Mouse (Mus musculus): ENCODE data around the gene Orc5.
"Not testable (repeated sequence)": the region's sequence is repeated elsewhere in the genome, so short reads cannot be mapped to it uniquely, and the experiment has no call there.

Gene Orc5

DNA sequence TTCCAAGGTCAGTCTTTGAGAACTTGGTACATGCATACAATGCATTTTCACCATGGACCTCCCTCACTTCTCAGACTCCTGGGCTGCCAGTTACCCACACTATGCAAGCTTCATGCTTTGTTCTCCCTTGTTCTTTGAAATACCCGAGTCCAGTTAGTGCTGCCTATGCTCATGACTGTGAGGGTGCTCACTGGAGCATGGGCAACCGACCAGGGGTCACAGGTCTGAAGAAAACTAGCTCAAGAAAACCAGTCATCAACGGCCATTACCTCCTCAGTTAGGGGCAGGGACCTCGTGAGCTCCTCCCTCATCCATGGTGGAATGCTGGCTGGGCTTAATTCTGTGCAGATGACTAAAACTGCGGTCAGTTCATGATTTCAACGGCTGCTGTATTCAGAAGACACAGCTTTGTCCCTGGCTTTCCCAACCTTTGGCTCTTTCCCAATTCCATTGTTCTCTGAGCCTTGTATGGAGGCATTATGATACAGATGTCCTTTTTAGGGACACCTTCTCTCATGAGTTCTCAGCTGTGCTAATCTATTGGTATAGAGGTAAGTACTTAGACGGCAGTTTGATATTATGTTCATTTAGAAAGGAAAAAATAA, 11.1 kb downstream of the Orc5 start:
- no peak for DNase-seq (ENCODE audit: extremely low read depth, low read depth, low spot score)

GRCm38 (mm10) chr5:22536695-22537094, 13.5 kb downstream of the Orc5 start:
- DNase-seq (ENCODE audit: extremely low read depth, low read depth, low spot score), result no peak

- DNase-seq (ENCODE audit: extremely low read depth, low read depth, low spot score), result no peak
These were observed 17.7 kb downstream of the Orc5 start for GRCm38 (mm10) chr5:22532571-22532970.

DNA sequence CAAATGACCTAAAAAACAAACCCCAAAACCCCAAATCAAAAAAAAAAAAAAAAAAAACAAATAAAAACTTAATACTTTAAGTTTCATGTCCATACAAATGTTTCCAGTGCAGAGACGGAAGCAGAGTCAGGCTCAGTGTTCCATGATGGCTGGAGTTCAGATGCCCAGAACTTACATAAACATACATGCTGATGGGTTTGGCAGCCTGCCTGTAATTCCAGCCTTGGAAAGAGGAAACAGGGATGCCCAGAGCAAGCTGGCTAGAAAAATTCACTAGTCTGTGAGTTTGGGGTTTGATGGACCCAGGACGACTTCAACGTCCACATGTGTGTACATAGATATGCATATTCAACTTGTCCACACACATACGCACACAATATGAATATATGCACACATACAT, 27.6 kb downstream of the Orc5 start:
- DNase-seq (ENCODE audit: extremely low read depth, low read depth, low spot score), result no peak

- no peak for DNase-seq (ENCODE audit: extremely low read depth, low read depth, low spot score)
These were observed 30.5 kb downstream of the Orc5 start for GRCm38 (mm10) chr5:22519708-22520107.

DNA sequence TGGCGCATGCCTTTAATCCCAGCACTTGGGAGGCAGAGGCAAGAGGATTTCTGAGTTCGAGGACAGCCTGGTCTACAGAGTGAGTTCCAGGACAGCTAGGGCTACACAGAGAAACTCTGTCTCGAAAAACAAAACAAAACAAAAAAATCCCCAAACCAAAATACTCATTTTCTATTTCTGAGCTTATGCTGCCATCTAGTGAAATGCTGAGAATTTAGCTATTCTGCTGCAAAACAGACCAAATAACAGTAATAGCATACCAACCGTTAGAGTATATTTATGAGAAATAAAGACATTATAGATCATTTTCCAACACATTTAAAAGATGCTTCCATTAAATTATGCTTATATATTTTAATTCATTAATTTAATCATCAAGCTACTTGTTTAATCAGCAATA, 34.5 kb downstream of the Orc5 start:
- not testable (repeated sequence) for DNase-seq (ENCODE audit: extremely low read depth, low read depth, low spot score)

DNA sequence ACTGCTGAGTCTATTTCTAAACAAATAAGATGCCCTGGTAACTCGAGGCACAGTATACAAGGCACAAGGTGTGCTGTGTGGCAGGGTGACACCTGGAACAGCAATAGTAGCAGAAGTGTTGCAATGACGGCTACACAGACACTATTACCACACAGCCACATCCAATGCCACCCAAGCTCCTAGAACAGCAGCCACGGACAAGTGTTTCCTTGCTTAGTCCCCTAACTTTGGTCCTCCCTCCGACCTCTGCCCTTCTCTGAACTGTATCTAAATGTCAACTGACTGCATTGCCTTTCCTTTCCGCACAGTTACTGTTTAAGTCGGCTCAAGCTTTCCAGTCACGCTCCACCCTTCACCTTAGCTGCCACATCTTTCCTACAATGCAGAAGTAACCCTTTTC, 36.0 kb downstream of the Orc5 start:
- DNase-seq (ENCODE audit: extremely low read depth, low read depth, low spot score), result not testable (repeated sequence)

- not testable (repeated sequence) for DNase-seq (ENCODE audit: extremely low read depth, low read depth, low spot score)
These were observed 37.6 kb downstream of the Orc5 start for GRCm38 (mm10) chr5:22512579-22512978.

DNA sequence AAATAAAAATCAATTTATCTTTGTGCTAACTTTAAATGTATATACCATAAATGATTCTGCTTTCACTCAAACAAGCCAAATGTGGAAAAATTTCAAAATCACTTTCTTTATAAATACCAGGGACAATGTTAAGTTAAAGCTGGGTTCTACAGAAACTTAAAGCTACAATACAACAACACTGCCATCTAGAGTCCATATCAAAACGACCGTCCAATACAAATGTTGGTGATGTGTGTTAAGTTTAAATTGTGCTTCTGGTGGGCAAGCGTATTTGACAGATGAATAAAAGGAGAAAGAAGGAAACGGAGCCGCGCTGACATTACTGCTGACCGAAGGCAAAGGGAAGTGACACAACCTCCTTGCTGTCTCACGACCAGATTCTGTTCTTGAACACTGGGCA, 38.4 kb downstream of the Orc5 start:
- no peak for DNase-seq (ENCODE audit: extremely low read depth, low read depth, low spot score)

DNA sequence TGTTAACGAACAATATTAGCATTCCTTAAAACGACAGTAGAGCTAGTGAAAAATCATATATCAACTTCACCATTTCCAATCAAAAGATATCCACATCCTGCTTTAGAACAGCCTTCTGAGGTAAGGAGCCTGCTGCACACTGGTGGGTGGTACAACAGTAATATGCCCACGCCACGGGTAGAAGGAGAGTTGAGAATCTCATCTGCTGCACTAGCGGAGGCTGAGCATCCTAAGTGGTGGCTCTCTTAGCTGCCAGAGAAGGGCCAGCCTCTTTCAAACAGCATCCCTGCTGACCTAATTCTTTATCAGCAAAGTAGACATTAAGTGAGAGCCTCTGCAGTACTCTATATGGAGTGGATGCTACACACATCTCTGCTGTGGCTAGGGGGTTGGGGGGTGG, 41.7 kb downstream of the Orc5 start:
- no peak for DNase-seq (ENCODE audit: extremely low read depth, low read depth, low spot score)

DNA sequence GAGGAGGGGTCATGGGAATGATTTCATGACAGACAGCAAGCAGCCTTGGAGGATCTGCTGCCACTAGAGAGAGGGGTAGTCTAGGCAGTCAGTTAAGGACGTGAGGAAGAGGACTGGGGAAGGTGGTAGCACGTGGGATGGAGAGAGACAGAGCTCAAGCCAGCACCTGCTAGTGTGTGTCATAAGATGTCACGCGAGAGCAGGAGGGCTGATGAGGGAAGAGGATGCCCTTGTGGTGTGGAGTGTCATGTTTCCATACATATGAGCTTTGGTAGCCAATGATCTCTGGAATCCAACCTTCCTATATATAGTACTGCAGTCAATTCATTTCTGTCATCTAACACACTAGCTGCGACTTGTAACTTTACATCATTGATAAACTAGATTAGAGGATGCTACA, 50.8 kb downstream of the Orc5 start:
- DNase-seq (ENCODE audit: extremely low read depth, low read depth, low spot score), result no peak

GRCm38 (mm10) chr5:22491088-22491487, 59.1 kb downstream of the Orc5 start:
- no peak for DNase-seq (ENCODE audit: extremely low read depth, low read depth, low spot score)

DNA sequence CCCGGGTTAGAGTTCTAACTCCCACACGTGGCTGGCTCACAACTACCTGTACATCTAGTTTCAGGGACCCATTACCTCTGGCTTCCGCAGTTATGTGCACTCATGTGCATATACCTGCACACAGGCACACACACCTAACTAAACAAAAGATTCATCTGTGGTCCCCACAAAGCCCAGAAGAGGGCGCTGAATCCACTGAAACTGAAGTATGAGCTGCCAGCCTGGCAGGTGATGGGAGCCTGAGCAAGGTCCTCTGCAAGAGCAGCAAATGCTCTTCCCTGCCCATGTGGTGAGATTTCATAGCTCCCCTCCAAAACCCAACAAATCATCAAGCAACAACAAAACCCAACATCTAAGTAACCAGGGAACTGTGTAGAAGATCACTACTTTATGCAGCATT, 61.1 kb downstream of the Orc5 start:
- no peak for DNase-seq (ENCODE audit: extremely low read depth, low read depth, low spot score)

GRCm38 (mm10) chr5:22486601-22487206, 63.5 kb downstream of the Orc5 start:
- peak; percentile 28 for DNase-seq (ENCODE audit: extremely low read depth, low read depth, low spot score)

- no peak for DNase-seq (ENCODE audit: extremely low read depth, low read depth, low spot score)
These were observed 64.5 kb downstream of the Orc5 start for GRCm38 (mm10) chr5:22485764-22486163.

DNA sequence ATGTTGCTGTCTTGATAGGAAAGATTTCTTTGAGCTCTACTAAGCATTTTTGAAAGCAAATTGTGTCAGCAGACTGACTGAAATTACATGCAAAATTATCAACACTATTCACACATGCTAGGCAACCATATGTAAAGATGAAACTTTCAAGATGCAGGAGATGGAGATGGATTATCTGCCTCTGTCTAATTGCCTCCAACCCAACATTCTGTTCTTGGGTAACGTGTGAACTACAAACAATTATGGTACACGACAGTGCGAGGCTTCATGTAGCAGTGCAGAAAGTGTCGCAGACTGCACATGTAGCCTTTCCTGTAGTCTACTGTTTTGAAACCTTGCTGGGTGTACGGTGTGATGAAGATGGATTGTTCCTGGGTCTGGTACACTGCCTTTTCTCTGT, 67.7 kb downstream of the Orc5 start:
- DNase-seq (ENCODE audit: extremely low read depth, low read depth, low spot score), result no peak

- not testable (repeated sequence) for DNase-seq (ENCODE audit: extremely low read depth, low read depth, low spot score)
These were observed 77.8 kb downstream of the Orc5 start for GRCm38 (mm10) chr5:22472445-22472844.

GRCm38 (mm10) chr5:22471243-22471642, 79.0 kb downstream of the Orc5 start:
- DNase-seq (ENCODE audit: extremely low read depth, low read depth, low spot score), result no peak

DNA sequence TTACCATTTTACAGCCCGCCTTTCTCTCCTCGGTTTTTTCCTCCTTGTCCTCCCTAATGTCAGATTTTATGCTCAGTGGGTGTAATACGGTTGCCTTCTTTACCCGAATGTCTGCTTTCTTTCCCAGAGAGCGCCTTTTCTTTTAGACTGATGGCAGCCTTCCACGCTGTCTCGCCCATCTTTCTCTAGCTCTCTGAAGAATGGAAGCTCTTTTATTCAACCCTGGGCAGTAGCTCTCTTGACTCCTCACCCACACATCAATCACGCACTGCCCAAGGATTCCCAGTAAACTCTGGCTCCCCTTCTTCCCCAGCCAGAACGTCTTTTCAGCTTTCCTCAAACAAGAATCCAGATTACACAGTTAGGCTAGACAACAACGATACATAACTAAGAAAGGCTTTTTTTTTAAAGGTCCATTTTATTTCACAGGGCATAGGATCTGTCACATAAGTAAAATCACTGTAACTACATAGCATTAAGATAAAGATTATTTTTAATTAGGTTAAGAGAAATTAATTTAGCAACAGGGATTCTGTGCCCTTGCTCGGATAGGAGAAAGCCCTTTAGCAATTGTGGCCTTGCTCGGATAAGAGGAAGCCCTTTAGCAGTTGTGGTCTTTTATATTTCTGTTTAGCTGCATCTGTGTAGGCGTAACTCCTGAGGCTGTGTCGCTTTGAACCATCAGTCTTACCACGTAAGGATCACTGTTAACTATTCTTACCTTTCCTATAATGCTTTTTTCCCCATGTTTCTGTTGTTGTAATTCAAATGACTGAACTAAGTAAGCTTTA, 97.2 kb downstream of the Orc5 start:
- no peak for DNase-seq (ENCODE audit: extremely low read depth, low read depth, low spot score)

DNA sequence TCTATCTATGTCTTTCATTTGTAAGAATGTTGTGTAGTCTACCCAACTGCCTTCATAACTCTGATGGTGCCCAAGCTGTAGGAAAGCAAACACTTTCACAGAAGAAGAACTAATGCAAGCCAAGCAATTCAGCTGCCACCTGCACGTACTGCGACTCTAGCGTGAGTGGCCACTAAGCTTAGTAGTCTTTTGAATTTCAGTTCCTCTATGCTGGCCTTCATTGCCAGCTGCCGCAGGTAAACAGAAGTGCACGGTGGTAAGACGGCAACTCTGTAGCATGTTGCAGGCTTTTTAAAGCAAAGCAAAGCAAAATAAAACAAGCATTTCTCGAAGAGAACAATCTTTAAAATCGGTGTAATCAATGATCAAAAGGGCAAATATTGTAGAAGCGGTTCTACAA, 97.8 kb downstream of the Orc5 start:
- DNase-seq (ENCODE audit: extremely low read depth, low read depth, low spot score), result no peak

DNA sequence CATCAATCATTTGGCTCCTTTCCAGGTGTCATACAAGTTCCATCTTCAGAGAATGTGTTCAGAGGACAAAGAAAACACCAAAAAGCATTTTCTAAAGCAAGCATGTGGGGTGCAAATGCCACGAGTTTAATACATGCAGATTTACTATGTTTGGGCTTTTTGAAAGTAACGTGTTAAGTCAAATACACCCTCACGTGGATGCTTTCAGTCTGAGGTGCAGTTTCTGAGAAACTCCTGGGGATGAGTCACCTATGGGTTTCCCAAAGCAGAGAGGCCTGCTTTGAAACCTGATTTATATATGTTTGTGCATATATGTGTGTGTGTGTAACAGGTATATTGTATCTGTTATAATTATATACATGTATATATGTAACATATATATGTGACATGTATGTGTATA, 98.5 kb downstream of the Orc5 start:
- no peak for DNase-seq (ENCODE audit: extremely low read depth, low read depth, low spot score)

DNA sequence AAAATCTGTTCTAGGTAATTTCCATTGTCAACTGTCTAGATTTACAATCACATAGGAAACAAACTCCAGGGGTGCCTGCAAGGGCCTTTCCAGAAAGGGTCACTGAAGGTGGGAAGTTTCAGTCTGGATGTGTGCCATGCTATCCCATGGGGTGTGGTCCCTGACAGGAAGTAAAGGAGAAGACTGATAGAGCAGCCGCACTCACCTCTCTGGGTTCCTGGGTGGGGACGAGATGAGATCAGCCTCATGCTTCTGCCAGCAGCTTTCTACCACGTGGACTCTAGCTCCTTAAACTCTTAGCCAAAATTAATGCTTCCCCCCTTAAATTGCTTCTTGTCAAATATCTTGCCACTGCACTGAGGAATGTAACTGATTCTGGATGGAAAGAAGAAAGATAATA, 100.7 kb downstream of the Orc5 start:
- DNase-seq (ENCODE audit: extremely low read depth, low read depth, low spot score), result no peak

Measured in fat pad, adult 2 months (tissue).